Mouse (Mus musculus) spleen, adult 2 months (tissue): ENCODE measurements around the gene Rerg.

Experiments
- CTCF ChIP-seq: fragments of 200-500 bp; IDR thresholded peaks from 2 replicates; pipeline ENCODE4 v1.5.1; 2011; ENCODE audit warnings: mild to moderate bottlenecking, inconsistent platforms; ENCODE audit not compliant: insufficient read depth, insufficient read length, insufficient replicate concordance; ENCODE audit errors: extremely low read depth
- POLR2A ChIP-seq: fragments of 200-500 bp; IDR thresholded peaks from 2 replicates; pipeline ENCODE4 v1.6.1; 2011; ENCODE audit warnings: low read depth, low read length, inconsistent platforms

DNA sequence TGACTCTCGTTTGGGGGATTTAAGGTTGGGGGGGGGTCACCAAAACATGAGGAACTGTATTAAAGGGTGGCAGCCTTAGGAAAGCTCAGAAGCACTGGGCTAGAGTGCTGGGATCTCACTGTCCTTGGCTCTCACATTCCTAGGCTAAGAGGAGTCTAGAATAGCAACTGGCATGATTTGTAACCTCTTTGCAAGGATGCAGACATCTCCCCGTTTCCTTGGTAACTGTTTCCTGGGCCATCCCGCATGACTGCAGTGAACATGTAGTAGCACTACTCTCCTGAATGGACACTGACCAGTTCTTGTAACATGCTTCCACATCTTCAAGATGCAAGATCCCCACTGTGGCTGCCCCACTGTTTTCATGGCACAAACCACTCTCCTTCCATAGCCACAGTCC, 17.1 kb upstream of the Rerg start:
- no peak for TF ChIP-seq CTCF
- no peak for TF ChIP-seq POLR2A
